9 mouse cellular contexts compared by ENCODE assay signal in the genomic region with DNA sequence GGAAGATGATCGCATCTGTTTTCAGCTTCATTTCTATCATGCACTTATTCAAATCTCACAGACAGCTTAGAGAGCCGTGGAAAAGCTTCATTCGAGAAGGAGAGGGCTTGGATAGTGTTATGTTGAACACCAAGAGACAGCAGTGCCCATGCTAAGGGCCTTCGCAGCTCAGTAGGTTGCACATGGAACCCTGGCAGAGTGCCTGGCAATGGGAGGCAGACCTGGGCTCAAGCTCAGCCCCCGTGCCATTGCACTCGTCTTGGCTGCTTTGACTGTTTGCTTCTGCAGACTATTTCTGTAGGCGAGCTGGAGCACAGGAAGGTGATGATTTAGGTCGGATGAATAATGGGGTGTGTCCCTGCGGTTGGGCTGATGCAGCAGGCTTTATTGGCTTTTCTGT. TPM values are rescaled to one million over a fixed set of nuclear protein-coding genes. Genes with fewer than 3 reads are reported as not detected.
A peak's percentile ranks its signal among the peaks of the same experiment; 100 is the strongest.
DNase-seq lines count a peak whose midpoint lies in the region; ATAC-seq lines count a peak whose summit lies in the region.
"Had no signal": no experiment of that assay in that cellular context is flagged by ENCODE, and none has a peak within 500 bp of the region (broad histone marks: within the 10 kb centered on the region; RNA-seq: fewer than 3 reads in every experiment).

No protein-coding gene starts in this region.

- no peaks in the 10 kb centered on the region for H3K9me3 ChIP-seq in kidney, embryonic 14.5 days (ENCODE audit: control insufficient read depth, low read length)
- no peaks in the 10 kb centered on the region for H3K9me3 ChIP-seq in midbrain, embryonic 15.5 days
- H3K9me3 ChIP-seq: limb, embryonic 13.5 days had no signal

- peaks cover 15% of the 10 kb centered on the region; the same call in 1 of the 2 replicates for H3K36me3 ChIP-seq in kidney, embryonic 14.5 days (ENCODE audit: control insufficient read depth, insufficient read depth, low read length)
- H3K36me3 ChIP-seq in midbrain, embryonic 15.5 days (replicated peaks), result no peaks in the 10 kb centered on the region

- no peak overlapping the region for H3K27ac ChIP-seq in kidney, embryonic 14.5 days (ENCODE audit: low read depth, low read length)
- no peak overlapping the region for H3K27ac ChIP-seq in midbrain, embryonic 15.5 days
- H3K27ac ChIP-seq: limb, embryonic 13.5 days had no signal

- H3K4me2 ChIP-seq in kidney, embryonic 14.5 days (replicated peaks; ENCODE audit: low read depth, low read length), result no peak overlapping the region
- no peak overlapping the region for H3K4me2 ChIP-seq in midbrain, embryonic 15.5 days
- H3K4me2 ChIP-seq: limb, embryonic 13.5 days had no signal

- 58% methylated on average over 9 of the region's 9 CpGs for WGBS in kidney, embryonic 14.5 days
- WGBS in midbrain, embryonic 15.5 days, result 76% methylated on average over 9 of the region's 9 CpGs

- no peak for ATAC-seq in kidney, embryonic 14.5 days (ENCODE audit: low FRiP score, low TSS enrichment)
- no peak; the same call in 1 of the 2 replicates for ATAC-seq in midbrain, embryonic 15.5 days (replicated peaks)

- no peak overlapping the region for H3K9ac ChIP-seq in kidney, embryonic 14.5 days (ENCODE audit: low read depth, low read length)
- no peak overlapping the region for H3K9ac ChIP-seq in midbrain, embryonic 15.5 days
- H3K9ac ChIP-seq: limb, embryonic 13.5 days had no signal

- H3K27me3 ChIP-seq in kidney, embryonic 14.5 days (ENCODE audit: control insufficient read depth, insufficient read depth, low read length), result no peaks in the 10 kb centered on the region
- no peaks in the 10 kb centered on the region for H3K27me3 ChIP-seq in midbrain, embryonic 15.5 days (replicated peaks)
- H3K27me3 ChIP-seq: limb, embryonic 13.5 days had no signal

- peaks cover 4% of the 10 kb centered on the region; the same call in 1 of the 2 replicates for H3K4me1 ChIP-seq in kidney, embryonic 14.5 days (ENCODE audit: control insufficient read depth, insufficient read depth, low read length)
- peaks cover 25% of the 10 kb centered on the region for H3K4me1 ChIP-seq in midbrain, embryonic 15.5 days

- no peak overlapping the region for H3K4me3 ChIP-seq in kidney, embryonic 14.5 days (ENCODE audit: low read length)
- H3K4me3 ChIP-seq in midbrain, embryonic 15.5 days, result no peak overlapping the region
- H3K4me3 ChIP-seq: limb, embryonic 13.5 days had no signal

- peak; percentile 52 for DNase-seq in kidney, adult 11 months
- DNase-seq in brain, adult 2 months (ENCODE audit: low read depth, low spot score), result peak; percentile 85
- peak; percentile 27 for DNase-seq in fibroblast of lung, adult 2 months (ENCODE audit: low read depth)
- DNase-seq in kidney, postnatal 36 days, result peak; percentile 79 to 86
- peak; percentile 55 for DNase-seq in skeletal muscle tissue, adult 2 months (ENCODE audit: low read depth, low spot score)
- DNase-seq in thymus, postnatal 36 days, result no peak

RNA-seq across cellular contexts. Expression of a gene that starts 14.4 kb away (rescaled TPM):
- polyA plus RNA-seq in kidney, embryonic 14.5 days (2014; fragmentation: Nextera tagmentation; extraction: Ambion mirVana), result 14.9 and 22.1 TPM in 2 replicates
- polyA plus RNA-seq in midbrain, embryonic 15.5 days (2015; fragmentation: Nextera tagmentation; extraction: Ambion mirVana), result 12.1 and 12.4 TPM in 2 replicates

RNA-seq across cellular contexts. Expression of a gene that starts 40.6 kb away (rescaled TPM):
- polyA plus RNA-seq in kidney, embryonic 14.5 days (2014; fragmentation: Nextera tagmentation; extraction: Ambion mirVana), result 5.5 and 6.2 TPM in 2 replicates
- 38.4 and 39.4 TPM in 2 replicates for polyA plus RNA-seq in midbrain, embryonic 15.5 days (2015; fragmentation: Nextera tagmentation; extraction: Ambion mirVana)

RNA-seq across cellular contexts. Expression of a gene that starts 45.4 kb away (rescaled TPM):
- 27.9 and 47.3 TPM in 2 replicates for polyA plus RNA-seq in kidney, embryonic 14.5 days (2014; fragmentation: Nextera tagmentation; extraction: Ambion mirVana)
- 46.5 and 50.3 TPM in 2 replicates for polyA plus RNA-seq in midbrain, embryonic 15.5 days (2015; fragmentation: Nextera tagmentation; extraction: Ambion mirVana)

Comparison
In these comparisons a context has a peak if more than half of its experiments do, and no peak if none do; other contexts are left out.
1. DNase-seq: peak in kidney, adult 11 months (single experiment), brain, adult 2 months (single experiment), fibroblast of lung, adult 2 months (single experiment), kidney, postnatal 36 days (2 of 2) and skeletal muscle tissue, adult 2 months (single experiment); none in thymus, postnatal 36 days (0 of 2).